Mouse (Mus musculus) embryonic fibroblast, embryonic 13.5 days (primary cell): Measurements from ENCODE around the gene Mocs2.

Source experiments
- CTCF ChIP-seq: IDR thresholded peaks from 2 replicates; pipeline ENCODE4 v1.5.1; 2011; ENCODE audit warnings: mild to moderate bottlenecking, control low read depth, low read length, moderate library complexity, borderline replicate concordance; ENCODE audit not compliant: insufficient read depth
- POLR2A ChIP-seq: IDR thresholded peaks from 2 replicates; pipeline ENCODE4 v1.6.1; 2011; ENCODE audit warnings: low read depth, mild to moderate bottlenecking, control low read depth, low read length, moderate library complexity

- TF ChIP-seq CTCF = no peak
- TF ChIP-seq POLR2A = no peak
Measured at GRCm38 (mm10) chr13:114825377-114825855, 7.4 kb downstream of the Mocs2 start.
